Mouse (Mus musculus): ENCODE results near the gene H60b.
"Not testable (repeated sequence)": the region's sequence is repeated elsewhere in the genome, so short reads cannot be mapped to it uniquely, and the experiment has no call there.

H60b gene

GRCm38 (mm10) chr10:22158310-22158999, at the start of gene H60b, which contains the start of gene Raet1e:
Gene H60b, plus strand, starts transcription at chr10:22158586.
Gene Raet1e, plus strand, starts transcription at chr10:22158569.
- DNase-seq (ENCODE audit: low spot score) = not testable (repeated sequence)

- no peak for DNase-seq (ENCODE audit: low spot score)
Observed at GRCm38 (mm10) chr10:22140665-22141280, 17.6 kb upstream of the H60b start.

GRCm38 (mm10) chr10:22142194-22142593, 16.2 kb upstream of the H60b start:
- not testable (repeated sequence) for DNase-seq (ENCODE audit: low spot score)

GRCm38 (mm10) chr10:22142926-22143325, 15.5 kb upstream of the H60b start:
- no peak for DNase-seq (ENCODE audit: low spot score)

GRCm38 (mm10) chr10:22148441-22149072, 9.8 kb upstream of the H60b start:
- peak; percentile 37 for DNase-seq (ENCODE audit: low spot score)

GRCm38 (mm10) chr10:22149073-22149690, 9.2 kb upstream of the H60b start, which contains the start of gene E030030I06Rik:
Gene E030030I06Rik, minus strand, starts transcription at chr10:22149270.
- no peak for DNase-seq (ENCODE audit: low spot score)

- no peak for DNase-seq (ENCODE audit: low spot score)
Observed at GRCm38 (mm10) chr10:22149691-22150465, 8.5 kb upstream of the H60b start.

- DNase-seq (ENCODE audit: low spot score) = no peak
Observed at GRCm38 (mm10) chr10:22150593-22150992, 7.8 kb upstream of the H60b start.

- DNase-seq (ENCODE audit: low spot score) = not testable (repeated sequence)
Observed at GRCm38 (mm10) chr10:22151056-22151862, 7.1 kb upstream of the H60b start.

- not testable (repeated sequence) for DNase-seq (ENCODE audit: low spot score)
Observed at GRCm38 (mm10) chr10:22151863-22152640, 6.3 kb upstream of the H60b start.

- DNase-seq (ENCODE audit: low spot score) = not testable (repeated sequence)
Observed at GRCm38 (mm10) chr10:22153147-22153690, 5.2 kb upstream of the H60b start.

GRCm38 (mm10) chr10:22154127-22154526, 4.3 kb upstream of the H60b start:
- not testable (repeated sequence) for DNase-seq (ENCODE audit: low spot score)

GRCm38 (mm10) chr10:22154871-22155799, 3.3 kb upstream of the H60b start:
- DNase-seq (ENCODE audit: low spot score) = no peak

GRCm38 (mm10) chr10:22159131-22159561, 760 bp downstream of the H60b start:
- DNase-seq (ENCODE audit: low spot score) = no peak

- DNase-seq (ENCODE audit: low spot score) = no peak
Observed at GRCm38 (mm10) chr10:22159581-22160140, 1.3 kb downstream of the H60b start.

GRCm38 (mm10) chr10:22163279-22163678, 4.9 kb downstream of the H60b start:
- not testable (repeated sequence) for DNase-seq (ENCODE audit: low spot score)

- DNase-seq (ENCODE audit: low spot score) = not testable (repeated sequence)
Observed at GRCm38 (mm10) chr10:22163705-22164583, 5.6 kb downstream of the H60b start.
